Mouse (Mus musculus): ENCODE data around the gene Pmis2. TPM values are rescaled to one million over a fixed set of nuclear protein-coding genes. Genes with fewer than 3 reads are reported as not detected.

Pmis2 gene
- polyA plus RNA-seq (2015; fragmentation: Nextera tagmentation; extraction: Ambion mirVana) = not detected in 2 replicates

DNA sequence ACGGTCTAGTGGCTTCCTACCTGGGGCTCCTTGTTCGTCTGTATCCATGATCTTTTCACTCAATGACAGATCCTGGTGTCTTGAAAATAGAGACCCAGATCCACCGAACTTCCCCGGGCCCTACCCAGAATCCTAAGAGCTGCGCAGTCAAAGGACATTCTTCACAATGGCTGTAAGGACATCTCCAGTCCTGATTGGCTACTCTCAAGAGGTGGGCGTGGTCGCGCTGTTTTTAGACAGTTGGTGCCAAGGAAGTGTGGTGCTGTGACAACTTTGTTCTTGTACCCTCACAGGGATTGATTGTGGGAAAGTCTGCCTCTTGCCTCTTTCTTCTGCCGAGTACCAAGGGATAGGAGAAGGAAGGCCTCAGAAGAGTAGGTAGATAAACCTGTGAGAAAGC, at the start of gene Pmis2:
Gene Pmis2 (minus strand): TSS at position 126 of the 400 bp plus-strand sequence.
- no peak for DNase-seq (ENCODE audit: low spot score)

DNA sequence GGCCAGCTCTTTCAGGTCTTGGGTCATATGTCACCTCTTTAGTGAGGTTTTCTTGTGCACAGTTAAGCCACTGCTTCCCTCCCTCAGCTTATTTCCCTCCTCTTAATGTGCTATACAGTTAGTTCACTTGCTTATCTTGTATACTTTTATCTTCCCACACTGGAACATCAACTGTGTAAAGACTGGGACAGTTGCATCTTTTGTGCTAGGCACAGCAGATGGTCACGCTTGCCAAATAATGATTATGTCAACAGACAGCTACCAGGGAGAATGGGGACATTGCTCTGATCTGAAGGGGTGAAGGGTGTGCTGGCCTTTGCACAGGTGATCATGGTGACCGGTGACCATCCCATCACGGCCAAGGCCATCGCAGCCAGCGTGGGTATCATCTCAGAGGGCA, 48.3 kb upstream of the Pmis2 start:
- no peak for DNase-seq (ENCODE audit: low spot score)

DNA sequence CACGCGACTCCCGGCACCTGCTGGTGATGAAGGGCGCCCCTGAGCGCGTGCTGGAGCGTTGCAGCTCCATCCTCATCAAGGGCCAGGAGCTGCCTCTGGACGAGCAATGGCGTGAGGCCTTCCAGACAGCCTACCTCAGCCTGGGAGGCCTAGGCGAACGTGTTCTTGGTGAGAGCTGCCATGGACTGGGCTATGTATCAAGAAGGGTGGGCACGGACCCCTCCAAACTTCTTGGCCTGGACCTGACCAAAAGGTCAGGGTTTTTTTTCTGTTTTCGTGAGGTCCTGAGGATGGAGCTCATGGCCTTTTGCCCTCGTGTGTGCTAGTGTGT, 46.3 kb upstream of the Pmis2 start:
- DNase-seq (ENCODE audit: low spot score) = no peak

DNA sequence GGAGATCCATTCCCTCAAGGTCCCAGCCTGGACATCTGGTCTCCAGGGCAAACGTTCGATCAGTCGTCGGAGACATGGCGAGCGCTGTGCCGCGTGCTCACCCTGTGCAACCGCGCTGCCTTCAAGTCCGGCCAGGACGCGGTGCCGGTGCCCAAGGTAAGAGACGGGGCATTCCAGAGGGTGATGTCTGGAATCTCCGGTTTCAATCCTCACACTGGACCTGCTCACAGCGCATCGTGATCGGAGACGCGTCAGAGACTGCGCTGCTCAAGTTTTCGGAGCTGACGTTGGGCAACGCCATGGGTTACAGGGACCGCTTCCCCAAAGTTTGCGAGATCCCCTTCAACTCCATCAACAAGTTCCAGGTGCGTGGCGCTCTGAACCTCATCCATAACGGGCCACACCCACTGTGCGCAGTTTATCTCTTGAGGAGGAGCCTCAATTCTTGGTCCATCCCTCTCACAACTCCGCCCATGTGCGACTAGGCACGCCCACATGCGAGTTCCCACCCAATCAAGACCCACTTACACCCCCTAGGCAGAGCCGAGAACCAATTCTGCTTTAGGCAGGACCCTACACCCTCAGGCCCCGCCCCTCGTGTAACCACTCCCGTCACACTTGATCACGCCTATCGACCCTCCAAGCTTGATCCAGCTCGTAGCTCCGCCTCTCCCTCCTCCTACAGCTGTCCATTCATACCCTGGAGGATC, 45.8 kb upstream of the Pmis2 start:
- peak; percentile 89 for DNase-seq (ENCODE audit: low spot score)

DNA sequence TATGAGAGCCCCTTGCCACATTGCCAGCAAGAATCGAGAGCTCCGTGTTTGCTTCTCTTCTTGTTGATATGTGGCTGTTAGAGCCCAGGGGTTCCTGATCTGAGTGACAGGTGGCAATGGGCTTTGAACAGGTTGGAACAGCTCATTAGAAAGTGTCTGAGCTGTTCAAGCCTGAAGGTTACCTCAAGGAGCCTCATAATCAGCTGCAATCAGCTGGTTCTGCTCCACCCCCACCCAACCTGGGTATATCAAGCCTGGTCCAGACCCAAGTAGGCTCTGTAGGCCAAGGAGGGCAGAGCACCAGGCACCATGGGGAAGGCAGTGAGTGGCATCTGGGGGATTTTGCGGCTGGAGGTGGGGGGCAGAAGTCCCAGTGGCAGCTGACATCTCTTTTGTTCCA, 40.5 kb upstream of the Pmis2 start, which contains the start of gene Atp4a:
Gene Atp4a (plus strand): TSS at position 268 of the 400 bp plus-strand sequence.
- no peak for DNase-seq (ENCODE audit: low spot score)

DNA sequence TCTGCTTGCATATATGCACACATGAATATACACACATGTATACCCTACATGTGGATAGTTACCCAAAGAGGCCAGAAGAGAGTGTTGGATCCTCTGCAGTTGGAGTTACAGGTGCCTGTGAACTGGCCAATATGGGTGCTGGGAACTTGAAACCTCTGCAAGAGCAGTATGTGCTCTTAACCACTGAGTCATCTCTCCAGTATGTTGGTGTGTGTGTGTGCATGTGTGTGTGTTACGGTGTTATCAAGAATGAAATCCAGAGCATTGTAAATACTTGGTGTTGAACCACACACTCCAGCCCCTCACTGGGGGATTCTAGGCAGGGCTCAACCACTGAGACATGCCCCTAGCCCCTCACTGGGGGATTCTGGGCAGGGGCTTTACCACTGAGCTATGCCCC, 36.0 kb upstream of the Pmis2 start:
- DNase-seq (ENCODE audit: low spot score) = no peak

DNA sequence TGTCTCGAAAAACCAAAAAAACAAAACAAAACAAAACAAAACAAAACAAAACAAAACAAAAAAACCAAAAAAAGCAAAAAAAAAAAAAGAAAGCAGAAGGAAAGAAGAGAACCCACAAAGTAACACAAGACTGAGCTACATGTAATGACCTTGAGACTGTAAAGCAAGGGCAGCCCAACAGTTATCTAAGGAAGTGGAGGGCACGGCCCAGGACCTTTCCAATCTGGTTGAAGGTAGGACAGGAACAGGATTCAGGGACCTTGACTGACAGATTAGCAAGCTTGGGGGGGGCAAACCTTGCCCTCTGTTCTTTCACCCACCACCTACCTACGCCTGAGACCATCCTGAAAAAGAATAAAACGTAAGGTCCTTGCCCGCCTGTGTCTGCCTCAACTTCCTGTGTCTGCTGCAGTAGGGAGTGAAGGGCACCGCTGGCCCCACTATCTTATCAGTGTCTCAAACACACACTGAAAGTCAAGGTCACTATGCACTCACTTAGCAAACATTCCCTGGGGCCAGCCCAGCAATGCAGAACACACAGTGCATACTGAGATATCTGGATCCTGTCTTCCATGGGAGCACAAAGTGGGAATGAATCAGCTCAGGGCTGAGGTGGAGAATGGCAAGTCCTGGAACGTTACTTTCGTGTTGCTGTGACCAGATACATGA, 34.9 kb upstream of the Pmis2 start:
- DNase-seq (ENCODE audit: low spot score) = no peak

DNA sequence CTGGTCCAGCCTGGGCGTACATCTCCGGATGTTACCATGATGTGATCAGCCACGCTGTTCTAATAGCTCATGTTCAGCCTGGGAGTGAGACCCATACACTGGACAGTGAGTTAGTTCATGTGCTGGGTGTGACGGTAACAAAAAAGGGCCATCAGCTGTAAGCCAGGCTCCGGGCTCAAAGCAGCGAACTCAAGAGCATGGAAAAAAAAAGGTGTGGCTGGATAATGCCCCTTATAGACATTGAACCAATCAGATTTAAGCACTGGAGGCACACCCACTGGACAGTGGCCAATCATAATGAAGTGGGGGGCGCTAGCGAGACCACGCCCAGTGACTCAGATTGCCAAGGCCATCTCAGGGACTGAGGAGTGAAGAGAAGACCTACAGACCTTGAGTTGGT, 27.2 kb upstream of the Pmis2 start, which contains the start of gene 2200002J24Rik:
Gene 2200002J24Rik (plus strand): TSS at position 338 of the 400 bp plus-strand sequence.
- peak; percentile 34 for DNase-seq (ENCODE audit: low spot score)

DNA sequence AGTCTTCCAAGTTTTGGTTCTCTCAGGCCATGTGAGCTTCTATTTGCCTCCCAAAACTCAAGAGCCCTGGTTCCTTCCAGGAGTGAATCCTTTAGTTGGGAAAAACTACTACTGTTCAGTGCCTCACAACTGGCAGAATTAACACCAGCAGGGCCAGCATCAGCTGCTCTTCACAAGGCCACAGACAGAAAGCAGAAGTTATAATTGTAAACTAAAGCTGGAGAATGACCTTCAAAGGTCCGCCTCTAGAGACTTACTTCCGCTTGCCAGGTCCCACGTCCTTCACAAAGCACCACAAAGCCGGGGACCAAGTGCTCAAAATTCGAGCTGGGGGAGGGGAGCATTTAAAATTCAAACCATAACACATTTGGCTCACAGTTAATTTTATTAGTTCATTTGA, 26.7 kb upstream of the Pmis2 start:
- no peak for DNase-seq (ENCODE audit: low spot score)

DNA sequence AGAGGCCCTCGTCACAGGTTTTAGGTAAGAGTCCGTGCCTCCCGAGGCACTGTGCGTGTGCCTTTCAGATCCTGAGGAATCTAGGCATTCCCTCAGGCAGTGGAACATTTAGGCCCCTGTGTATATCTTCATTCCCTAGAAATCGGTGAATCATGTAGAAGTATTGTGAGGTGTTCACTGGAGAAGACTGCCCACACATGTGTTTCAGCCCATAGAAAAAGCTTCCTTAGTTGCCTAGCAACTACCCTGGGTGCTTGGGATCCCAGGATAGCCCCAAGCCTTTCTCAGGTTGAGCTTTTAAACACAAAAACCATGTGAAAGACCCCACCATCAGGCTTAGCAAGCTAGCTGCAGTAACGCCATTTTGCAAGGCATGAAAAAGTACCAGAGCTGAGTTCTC, 16.9 kb upstream of the Pmis2 start:
- no peak for DNase-seq (ENCODE audit: low spot score)

DNA sequence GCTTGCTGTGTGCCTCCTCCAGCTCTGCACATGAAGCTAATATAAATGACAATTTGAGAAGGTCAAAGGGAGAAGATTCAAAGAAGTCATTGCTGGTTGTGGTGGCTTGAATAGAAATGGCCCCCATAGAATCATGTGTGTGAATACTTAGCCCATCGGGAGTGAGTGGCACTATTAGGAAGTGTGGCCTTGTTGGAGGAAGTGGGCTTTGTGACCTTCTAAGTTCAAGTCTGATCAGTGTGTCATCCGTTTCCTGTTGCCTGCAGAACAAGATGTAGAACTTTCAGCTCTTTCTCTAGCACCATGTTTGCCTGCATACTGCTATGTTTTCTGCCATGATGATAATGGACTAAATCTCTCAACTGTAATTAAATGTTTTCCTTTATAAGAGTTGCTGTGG, 12.0 kb upstream of the Pmis2 start:
- DNase-seq (ENCODE audit: low spot score) = no peak

DNA sequence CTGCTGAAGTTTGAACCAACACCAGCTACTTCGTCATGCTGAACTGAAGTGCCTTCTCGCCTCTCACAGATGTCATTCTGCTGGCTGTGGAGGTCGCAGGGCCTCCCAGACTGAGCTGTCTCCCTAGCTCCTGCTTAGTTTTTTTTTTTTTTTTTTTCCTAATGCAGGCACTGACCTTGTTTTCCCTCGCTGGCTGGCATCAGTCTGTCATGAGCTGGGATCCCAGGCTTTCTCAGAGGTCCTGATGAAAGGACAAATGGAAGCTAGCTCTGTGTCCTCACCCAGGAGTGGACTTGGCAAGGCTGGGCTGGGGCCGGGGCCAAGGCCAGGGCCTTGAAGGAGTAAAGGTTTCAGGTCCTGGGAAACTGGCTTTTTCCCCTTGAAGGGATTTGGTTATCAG, 10.5 kb upstream of the Pmis2 start:
- DNase-seq (ENCODE audit: low spot score) = no peak

DNA sequence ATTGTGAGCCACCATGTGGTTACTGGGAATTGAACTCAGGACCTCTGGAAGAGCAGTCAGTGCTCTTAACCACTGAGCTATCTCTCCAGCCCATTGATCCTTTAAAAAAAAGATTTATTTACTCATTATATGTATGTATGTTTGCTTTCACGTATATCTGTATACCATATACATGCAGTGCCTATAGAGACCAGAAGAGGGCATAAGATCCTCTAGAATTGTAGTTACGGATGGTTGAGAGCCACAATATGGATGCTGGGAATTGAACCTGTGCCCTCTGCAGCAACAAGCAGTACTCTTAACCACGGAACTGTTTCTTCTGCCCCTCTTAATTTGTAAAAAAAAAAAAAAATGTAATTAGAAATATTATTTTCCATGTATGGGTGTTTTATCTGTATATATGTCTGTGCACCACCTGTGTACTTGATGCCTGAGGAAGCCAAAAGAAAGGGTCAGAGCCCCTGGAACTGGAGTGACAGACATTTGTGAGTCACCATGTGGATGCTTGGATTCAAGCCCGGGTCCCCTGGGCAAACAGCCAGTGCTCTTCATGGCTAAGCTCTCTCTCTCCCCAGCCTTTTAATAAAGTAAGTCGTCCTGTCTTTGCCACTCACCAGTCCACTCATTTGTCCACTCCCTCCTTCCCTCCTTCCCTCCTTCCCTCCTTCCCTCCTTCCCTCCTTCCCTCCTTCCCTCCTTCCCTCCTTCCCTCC, 7.0 kb upstream of the Pmis2 start:
- peak; percentile 10 for DNase-seq (ENCODE audit: low spot score)

DNA sequence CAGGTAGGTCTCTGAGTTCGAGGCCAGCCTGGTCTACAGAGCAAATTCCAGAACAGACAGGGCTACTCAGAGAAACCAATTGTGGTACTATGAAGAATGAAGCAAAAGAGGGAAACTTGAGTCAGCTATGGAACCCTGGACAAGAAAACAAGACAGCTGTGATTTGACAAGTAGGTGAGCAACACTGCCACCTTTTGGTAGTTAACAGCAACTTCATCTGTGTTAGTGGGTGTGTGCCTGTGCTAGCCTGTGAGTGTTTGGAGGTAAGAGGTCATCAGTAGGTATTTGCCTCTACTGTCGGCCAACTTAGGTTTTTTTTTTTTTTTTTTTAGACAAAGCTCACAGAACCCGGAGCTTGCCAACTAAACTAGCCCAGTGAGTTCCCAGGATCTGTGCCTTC, 2.2 kb downstream of the Pmis2 start:
- DNase-seq (ENCODE audit: low spot score) = peak; percentile 44

DNA sequence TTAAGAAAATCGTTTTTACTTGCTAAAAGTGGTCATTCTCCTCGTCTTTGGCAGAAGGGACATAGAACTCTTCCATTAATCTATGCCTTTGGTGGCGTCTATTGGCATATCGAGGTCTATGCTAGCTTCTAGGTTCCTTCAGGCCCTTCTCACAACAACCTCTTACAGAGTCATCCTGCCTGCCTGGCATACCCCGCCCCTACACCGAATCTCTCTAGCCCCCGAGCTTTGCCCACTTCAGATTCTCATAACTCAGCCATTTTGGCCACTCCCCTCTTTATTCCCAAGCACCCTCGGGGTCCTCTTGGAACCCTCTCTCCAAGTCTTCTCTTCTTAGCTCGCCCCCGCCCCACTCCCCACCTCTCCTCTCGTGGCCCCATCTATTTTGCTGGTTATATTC, 6.1 kb downstream of the Pmis2 start:
- no peak for DNase-seq (ENCODE audit: low spot score)

DNA sequence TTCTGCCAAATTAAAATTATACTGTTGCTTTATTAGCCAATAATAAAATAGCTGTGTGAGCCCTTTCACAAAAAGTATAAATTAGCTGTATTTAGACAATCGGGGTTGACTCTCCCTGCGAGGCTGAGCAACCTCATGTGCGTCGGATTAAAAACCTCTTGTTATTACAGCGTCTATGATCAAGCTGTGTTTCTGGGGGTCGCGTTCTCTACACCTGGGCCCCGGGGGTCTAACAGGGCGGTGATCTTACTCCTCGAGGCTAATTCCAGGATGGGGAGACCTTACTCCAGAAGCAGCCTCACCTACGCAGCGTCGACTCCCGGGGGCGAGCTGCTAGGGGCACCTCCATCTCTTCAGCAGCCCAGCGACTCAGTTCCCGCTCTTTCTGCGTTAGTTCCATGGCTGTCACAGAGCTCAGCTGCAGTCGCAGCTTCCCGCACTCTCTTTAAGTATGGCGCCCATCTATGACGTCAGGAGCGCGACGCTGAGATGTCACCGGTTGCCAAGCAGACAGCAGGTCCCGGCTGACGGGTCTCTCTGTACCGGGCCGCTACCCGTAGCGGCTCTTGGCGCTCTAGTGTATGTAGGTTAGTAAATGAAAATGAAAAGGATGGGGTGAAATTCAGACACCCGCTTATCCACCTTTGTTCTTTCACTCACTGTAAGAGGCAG, 6.7 kb downstream of the Pmis2 start, which contains the start of gene Haus5:
Gene Haus5 (minus strand): TSS at position 466 of the 672 bp plus-strand sequence.
- DNase-seq (ENCODE audit: low spot score) = peak; percentile 95

DNA sequence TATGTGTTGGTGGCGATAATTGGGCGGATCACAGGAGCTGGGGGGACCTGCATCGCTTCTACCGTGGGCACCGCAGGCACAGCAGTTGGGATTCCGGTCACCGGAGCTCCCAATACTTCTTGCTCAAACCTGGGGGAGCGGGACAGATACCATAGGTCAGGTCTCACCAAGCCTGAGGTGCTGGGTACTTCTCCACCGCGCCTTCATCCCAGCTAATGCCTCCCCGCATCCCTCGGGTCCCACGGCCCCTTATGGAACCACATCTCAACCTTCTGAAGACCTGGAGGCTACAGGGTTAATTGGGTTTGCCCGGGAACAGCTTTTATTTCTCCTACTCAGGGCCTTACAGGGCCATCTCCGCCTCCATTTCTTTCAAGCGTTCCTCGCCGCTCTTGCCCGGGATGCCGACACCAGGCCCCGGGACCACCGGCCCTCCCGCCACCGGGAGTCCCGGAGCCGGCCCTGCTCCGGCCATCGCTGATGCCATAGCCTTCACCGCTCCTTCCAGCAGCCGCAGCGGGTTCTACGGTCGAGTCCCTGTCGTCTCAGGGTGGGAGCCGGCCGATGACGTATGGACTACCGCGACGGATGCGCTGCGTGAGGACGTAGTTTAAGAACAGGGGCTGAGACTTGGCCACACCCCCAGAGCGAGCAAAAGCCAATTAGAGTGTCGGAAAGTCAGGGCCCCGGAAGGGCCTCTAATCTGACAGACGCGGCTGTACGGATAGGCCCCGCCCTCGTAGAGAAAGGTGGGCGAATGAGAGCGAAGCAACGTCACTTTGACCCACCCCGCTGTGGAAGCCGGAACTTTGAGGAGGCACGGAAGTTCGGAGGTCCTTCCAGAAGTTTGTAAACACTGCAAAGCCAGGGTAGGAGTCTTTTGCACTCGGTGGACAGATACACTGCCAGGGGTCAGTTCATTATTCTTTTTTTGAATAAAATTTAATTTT, 21.5 kb downstream of the Pmis2 start, which contains the start of gene Rbm42:
Gene Rbm42 (minus strand): TSS at position 727 of the 950 bp plus-strand sequence.
- peak; percentile 99 for DNase-seq (ENCODE audit: low spot score)

DNA sequence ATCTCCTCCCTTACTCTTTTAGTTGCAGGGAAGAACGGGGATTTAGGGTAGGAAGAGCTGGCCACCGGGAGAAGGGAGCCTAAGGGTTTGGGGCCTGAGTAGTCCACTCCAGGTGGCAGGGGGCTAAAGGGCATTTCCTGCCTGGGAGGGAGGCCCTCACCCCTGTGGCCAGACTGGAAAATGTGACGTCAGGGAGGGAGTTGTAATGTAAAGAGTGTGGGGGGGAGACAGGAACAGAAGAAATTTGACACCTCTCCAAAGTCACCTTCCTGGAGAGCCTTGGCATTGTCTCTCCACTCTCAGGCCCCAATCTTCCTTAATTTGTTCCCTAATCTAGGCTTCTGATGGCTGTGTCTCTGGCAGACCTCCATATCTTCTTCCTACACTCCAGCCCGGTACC, 32.3 kb downstream of the Pmis2 start:
- DNase-seq (ENCODE audit: low spot score) = no peak

DNA sequence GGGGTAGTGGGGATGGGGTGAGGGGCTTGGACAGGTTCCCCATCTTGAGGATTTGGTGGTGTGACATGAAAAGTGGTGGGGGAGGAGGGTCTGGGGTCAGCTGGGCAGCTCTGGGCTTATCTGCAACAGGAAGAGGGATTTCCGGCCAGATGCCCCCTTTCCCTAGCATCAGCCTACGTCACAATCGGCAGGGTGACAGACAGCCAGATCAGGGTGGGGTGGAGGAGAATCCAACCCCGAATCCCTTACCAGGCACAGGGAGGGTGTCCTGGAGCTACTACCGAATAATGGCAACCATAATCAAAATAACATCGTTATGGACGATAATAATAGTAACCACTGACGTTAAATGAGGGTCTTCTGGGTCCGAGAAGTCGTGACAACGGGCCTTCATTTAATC, 35.0 kb downstream of the Pmis2 start:
- DNase-seq (ENCODE audit: low spot score) = no peak

DNA sequence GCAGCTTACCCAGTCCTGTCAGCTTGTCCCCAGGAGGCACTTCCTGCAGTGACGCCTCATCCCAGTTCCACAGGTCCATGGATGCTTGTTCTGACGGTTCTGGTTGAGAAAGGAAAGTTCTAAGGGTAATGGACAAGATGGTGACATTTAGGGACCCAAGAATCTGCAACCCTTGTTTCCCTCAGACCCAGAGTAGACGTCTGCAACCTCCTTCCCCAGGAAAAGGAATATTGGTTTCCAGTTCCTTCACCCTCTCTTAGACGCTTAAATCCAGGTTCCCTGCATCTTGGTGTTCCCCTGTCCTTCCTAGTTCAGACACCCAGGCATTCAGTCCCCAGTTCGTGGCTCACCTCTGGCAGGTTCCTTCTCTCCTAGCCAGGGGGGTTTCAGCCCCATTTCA, 35.7 kb downstream of the Pmis2 start, which contains the start of gene Etv2:
Gene Etv2 (minus strand): TSS at position 101 of the 400 bp plus-strand sequence.
- no peak for DNase-seq (ENCODE audit: low spot score)

Data from thymus, postnatal 0 days (tissue).